Mouse (Mus musculus) midbrain, embryonic 14.5 days (tissue): Measurements from ENCODE around the gene Numb. TPM values are rescaled to one million over a fixed set of nuclear protein-coding genes. Genes with fewer than 3 reads are reported as not detected.
"Not testable (repeated sequence)": the region's sequence is repeated elsewhere in the genome, so short reads cannot be mapped to it uniquely, and the experiment has no call there.

Source experiments
- ATAC-seq: fragments of 200-750 bp; cut with Nextera tagmentation; 2 replicates; pipeline ENCODE4 v1.8.0; 2017; ENCODE audit warnings: moderate number of reproducible peaks, moderate library complexity; ENCODE audit not compliant: low FRiP score, low TSS enrichment
- DNase-seq: peaks from one replicate; pipeline ENCODE4 v3.0.0-alpha.2; 2015
- H3K27ac ChIP-seq: fragments of 300-500 bp; sonication (generic); replicated peaks from 2 replicates; pipeline ENCODE4 v1.5.1; 2014; ENCODE audit warnings: mild to moderate bottlenecking, low read depth, low read length, moderate library complexity
- H3K27me3 ChIP-seq: fragments of 300-500 bp; sonication (generic); 2 replicates; pipeline ENCODE4 v1.6.1; 2014; ENCODE audit warnings: low read length, control low read depth, mixed read lengths; ENCODE audit not compliant: control insufficient read depth, insufficient read depth
- H3K36me3 ChIP-seq: fragments of 300-500 bp; sonication (generic); 2 replicates; pipeline ENCODE4 v1.6.1; 2014; ENCODE audit warnings: low read length, control low read depth; ENCODE audit not compliant: control insufficient read depth, insufficient read depth
- H3K4me1 ChIP-seq: fragments of 300-500 bp; sonication (generic); 2 replicates; pipeline ENCODE4 v1.6.1; 2014; ENCODE audit warnings: mild to moderate bottlenecking, antibody characterized with exemption, low read length, control low read depth; ENCODE audit not compliant: control insufficient read depth, insufficient read depth
- H3K4me2 ChIP-seq: fragments of 300-500 bp; sonication (generic); 2 replicates; pipeline ENCODE4 v1.6.1; 2014; ENCODE audit warnings: mild to moderate bottlenecking, low read length, moderate library complexity
- H3K4me3 ChIP-seq: fragments of 300-500 bp; sonication (generic); replicated peaks from 2 replicates; pipeline ENCODE4 v1.5.1; 2014; ENCODE audit warnings: low read depth, low read length
- H3K9ac ChIP-seq: fragments of 300-500 bp; sonication (generic); replicated peaks from 2 replicates; pipeline ENCODE4 v1.6.1; 2014; ENCODE audit warnings: mild to moderate bottlenecking, low read length, moderate library complexity
- H3K9me3 ChIP-seq: fragments of 300-500 bp; sonication (generic); 2 replicates; pipeline ENCODE4 v1.6.1; 2016; ENCODE audit warnings: low read length, control low read depth, mixed read lengths; ENCODE audit not compliant: control insufficient read depth
- WGBS: fragments of 180-500 bp; shearing (Covaris S2); extraction: QIAGEN DNeasy Blood & Tissue Kit; methylation state at CpG from one replicate; pipeline ENCODE4 v1.1.7; 2014; 5-methylcytosine and 5-hydroxymethylcytosine counted together
- polyA plus RNA-seq: library from polyadenylated mRNA; unstranded; fragments of >200 nt; fragmentation: Nextera tagmentation; extraction: Ambion mirVana; gene quantifications from 2 replicates; pipeline ENCODE4 v1.2.1, GENCODE M21; 2014

The Numb gene
- polyA plus RNA-seq, 1 experiment from 2014 or later: 20.6 TPM

DNA sequence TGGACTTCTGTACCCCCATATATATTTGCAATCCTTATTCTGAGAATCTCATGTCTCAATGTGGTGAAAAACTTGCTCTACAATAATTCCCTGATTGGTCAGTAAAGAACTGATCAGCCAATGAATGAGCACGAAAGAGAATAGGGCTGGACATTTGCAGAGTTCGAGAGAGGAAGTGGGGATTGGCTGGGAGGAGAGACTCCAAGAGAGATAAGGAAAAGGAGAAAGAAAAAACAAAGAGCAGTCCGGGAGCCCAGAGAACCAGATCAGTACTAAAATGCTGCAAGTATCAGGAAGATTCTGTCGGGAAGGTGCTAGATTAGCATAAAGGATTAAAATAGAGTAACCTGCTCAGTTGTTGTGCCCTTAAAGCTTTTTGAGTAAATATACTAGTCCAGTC, 27.3 kb upstream of the Numb start:
- H3K4me1 ChIP-seq: peaks cover 17% of the 10 kb centered on the region
- no peak overlapping the region for H3K27ac ChIP-seq
- no peak overlapping the region for H3K4me2 ChIP-seq
- WGBS: 83% methylated on average over 4 of the region's 4 CpGs
- H3K27me3 ChIP-seq: no peaks in the 10 kb centered on the region
- ATAC-seq (no peak), DNase-seq (no peak)
- no peak overlapping the region for H3K9ac ChIP-seq
- H3K4me3 ChIP-seq: no peak overlapping the region
- no peaks in the 10 kb centered on the region for H3K9me3 ChIP-seq
- 0 out of 2 replicates have a peak, but pooled peaks cover 11% of the 10 kb centered on the region for H3K36me3 ChIP-seq

DNA sequence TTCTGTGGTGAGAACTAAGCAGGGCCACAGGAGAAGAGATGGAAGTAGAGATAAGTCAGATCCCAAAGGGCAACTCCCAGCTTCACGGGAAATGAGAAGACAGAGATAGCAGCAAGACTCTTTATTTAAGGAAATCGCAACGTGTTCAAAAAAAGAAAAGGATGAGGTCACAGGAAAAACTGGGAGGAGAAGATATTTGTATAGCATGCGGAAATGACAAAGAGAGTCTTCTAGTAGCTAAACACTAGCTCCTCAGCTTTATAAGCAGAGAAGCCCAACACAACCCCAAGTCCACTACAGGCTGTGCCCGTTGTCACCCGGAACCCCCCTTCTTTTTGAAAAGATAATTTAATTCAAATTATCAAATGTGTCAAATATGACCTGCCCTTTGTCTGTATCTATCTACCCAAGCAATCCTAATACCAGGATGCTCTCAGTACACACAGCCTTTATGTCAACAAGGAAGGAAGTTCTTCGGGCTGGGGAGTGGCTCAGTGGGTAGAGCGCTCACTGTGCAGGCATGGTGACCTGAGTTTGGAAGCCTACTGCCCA, 25.6 kb upstream of the Numb start:
- Histone ChIP-seq H3K9me3 (no peaks in the 10 kb centered on the region), H3K4me1 (peaks cover 14% of the 10 kb centered on the region), H3K27ac (no peak overlapping the region), H3K4me3 (no peak overlapping the region), H3K36me3 (0 out of 2 replicates have a peak, but pooled peaks cover under 1% of the 10 kb centered on the region), H3K27me3 (no peaks in the 10 kb centered on the region), H3K4me2 (no peak overlapping the region), H3K9ac (no peak overlapping the region)
- ATAC-seq (no peak), DNase-seq (no peak)
- WGBS: 91% methylated on average over 8 of the region's 8 CpGs

GRCm38 (mm10) chr12:83941938-83942337, 20.2 kb upstream of the Numb start:
- Histone ChIP-seq H3K9me3 (no peaks in the 10 kb centered on the region), H3K4me3 (no peak overlapping the region), H3K36me3 (no peaks in the 10 kb centered on the region), H3K4me1 (no peaks in the 10 kb centered on the region), H3K9ac (no peak overlapping the region), H3K27me3 (no peaks in the 10 kb centered on the region), H3K27ac (no peak overlapping the region), H3K4me2 (no peak overlapping the region)
- no peak for DNase-seq
- 94% methylated on average over 3 of the region's 3 CpGs for WGBS
- ATAC-seq: no peak

- DNase-seq: no peak
Measured at GRCm38 (mm10) chr12:83940031-83940430, 18.3 kb upstream of the Numb start.

DNA sequence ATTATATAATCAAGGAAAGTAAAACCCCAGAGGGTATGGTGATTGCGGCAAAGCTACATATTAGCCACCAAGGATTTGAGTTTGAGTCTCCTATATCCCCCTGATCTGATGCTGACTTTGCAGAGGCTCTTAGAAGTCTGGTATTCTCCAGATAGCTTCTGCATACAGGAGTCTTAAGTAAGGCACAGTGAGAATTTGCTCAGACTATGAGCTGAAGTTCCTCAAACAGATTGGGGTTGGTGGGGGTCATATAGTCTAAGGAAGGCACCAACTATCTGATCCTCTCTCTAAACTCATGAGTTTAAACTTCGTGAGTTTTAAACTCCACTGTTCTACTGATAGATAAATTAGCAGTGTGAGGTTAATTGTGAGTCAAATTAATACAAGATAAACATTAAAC, 17.6 kb upstream of the Numb start:
- Histone ChIP-seq H3K27me3 (no peaks in the 10 kb centered on the region), H3K36me3 (no peaks in the 10 kb centered on the region), H3K4me3 (no peak overlapping the region), H3K4me2 (no peak overlapping the region), H3K27ac (no peak overlapping the region), H3K9ac (no peak overlapping the region), H3K9me3 (no peaks in the 10 kb centered on the region), H3K4me1 (no peaks in the 10 kb centered on the region)
- no peak for DNase-seq
- no peak for ATAC-seq
- WGBS: 68% methylated on average over 2 of the region's 2 CpGs

More at GRCm38 (mm10) chr12:83940031-83940430, 18.3 kb upstream of the Numb start:
- no peaks in the 10 kb centered on the region for H3K36me3 ChIP-seq
- no peak overlapping the region for H3K9ac ChIP-seq
- ATAC-seq: no peak
- H3K4me2 ChIP-seq: no peak overlapping the region
- H3K9me3 ChIP-seq: no peaks in the 10 kb centered on the region
- no peaks in the 10 kb centered on the region for H3K27me3 ChIP-seq
- H3K4me1 ChIP-seq: no peaks in the 10 kb centered on the region
- H3K27ac ChIP-seq: no peak overlapping the region
- H3K4me3 ChIP-seq: no peak overlapping the region
- WGBS: 40% methylated on average over 4 of the region's 4 CpGs

DNA sequence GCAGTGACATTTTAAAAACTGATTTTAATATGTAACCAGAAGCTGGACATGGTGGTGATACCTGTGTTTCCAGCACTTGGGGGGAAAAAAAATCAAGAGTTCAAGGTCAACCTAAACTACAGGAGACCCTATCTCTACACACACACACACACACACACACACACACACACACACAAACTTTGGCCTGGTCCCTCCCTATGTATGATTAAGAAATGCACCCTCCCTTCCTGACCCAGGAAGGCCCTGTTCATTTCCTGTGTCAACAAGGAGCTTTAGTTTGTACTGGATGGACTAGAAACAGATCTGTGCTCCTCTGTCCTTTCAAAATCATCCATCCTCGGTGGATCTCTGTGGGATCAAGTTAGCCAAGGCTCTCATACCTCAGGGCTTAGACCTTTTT, 16.9 kb upstream of the Numb start:
- not testable (repeated sequence) for DNase-seq, H3K27ac ChIP-seq, H3K4me1 ChIP-seq, ATAC-seq, H3K9me3 ChIP-seq, H3K4me2 ChIP-seq, H3K9ac ChIP-seq, H3K27me3 ChIP-seq, H3K4me3 ChIP-seq, H3K36me3 ChIP-seq
- WGBS: 35% methylated on average over 1 of the region's 1 CpGs

DNA sequence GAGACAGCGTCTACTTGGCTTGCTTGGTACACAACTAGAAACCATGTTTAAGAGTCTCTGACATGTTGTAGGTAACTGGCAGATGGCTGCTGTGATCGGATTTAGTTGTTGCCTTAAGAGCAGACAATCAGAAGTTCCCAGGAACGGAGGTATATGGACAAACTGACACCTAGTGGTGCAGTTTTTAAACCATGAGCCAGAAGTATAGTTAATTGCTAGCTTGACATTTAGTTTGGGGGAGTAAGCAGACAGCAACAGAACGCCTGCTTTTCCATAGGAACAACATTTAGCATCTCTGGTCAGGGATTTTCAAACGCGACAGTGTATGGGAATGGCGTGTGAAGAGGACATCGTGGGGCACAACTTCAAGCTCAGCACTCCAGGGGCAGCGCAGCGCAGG, 15.9 kb upstream of the Numb start:
- no peak overlapping the region for H3K4me3 ChIP-seq
- no peak overlapping the region for H3K27ac ChIP-seq
- H3K36me3 ChIP-seq: no peaks in the 10 kb centered on the region
- no peaks in the 10 kb centered on the region for H3K27me3 ChIP-seq
- no peak overlapping the region for H3K9ac ChIP-seq
- no peaks in the 10 kb centered on the region for H3K4me1 ChIP-seq
- no peak for DNase-seq
- WGBS: 73% methylated on average over 10 of the region's 10 CpGs
- no peaks in the 10 kb centered on the region for H3K9me3 ChIP-seq
- H3K4me2 ChIP-seq: no peak overlapping the region
- ATAC-seq: no peak

- ATAC-seq: no peak
- no peaks in the 10 kb centered on the region for H3K9me3 ChIP-seq
- H3K4me3 ChIP-seq: no peak overlapping the region
- H3K4me1 ChIP-seq: no peaks in the 10 kb centered on the region
- DNase-seq: no peak
- no peak overlapping the region for H3K27ac ChIP-seq
- H3K27me3 ChIP-seq: no peaks in the 10 kb centered on the region
- H3K36me3 ChIP-seq: no peaks in the 10 kb centered on the region
- H3K9ac ChIP-seq: no peak overlapping the region
- no peak overlapping the region for H3K4me2 ChIP-seq
- 42% methylated on average over 2 of the region's 2 CpGs for WGBS
Measured at GRCm38 (mm10) chr12:83929186-83929804, 7.6 kb upstream of the Numb start.

GRCm38 (mm10) chr12:83927747-83928146, 6.0 kb upstream of the Numb start:
- ATAC-seq (no peak), DNase-seq (no peak)
- Histone ChIP-seq H3K36me3 (no peaks in the 10 kb centered on the region), H3K9ac (no peak overlapping the region), H3K4me3 (no peak overlapping the region), H3K4me2 (no peak overlapping the region), H3K27me3 (no peaks in the 10 kb centered on the region), H3K27ac (no peak overlapping the region), H3K9me3 (no peaks in the 10 kb centered on the region), H3K4me1 (0 out of 2 replicates have a peak, but pooled peaks cover under 1% of the 10 kb centered on the region)
- WGBS: 87% methylated on average over 4 of the region's 4 CpGs
